Mouse (Mus musculus) kidney, postnatal 10 days (tissue): ENCODE measurements around the gene Rufy4.

Experiments used
- DNase-seq: peaks from one replicate; pipeline ENCODE4 v3.0.0; 2021; ENCODE audit warnings: mixed read lengths

Rufy4 gene

GRCm38 (mm10) chr1:74124991-74125552, at the start of gene Rufy4:
Gene Rufy4 (plus strand): TSS chr1:74125541.
- DNase-seq, result peak; percentile 85

- DNase-seq, result no peak
Observed at GRCm38 (mm10) chr1:74076230-74076629, 49.1 kb upstream of the Rufy4 start.

GRCm38 (mm10) chr1:74077353-74077752, 48.0 kb upstream of the Rufy4 start:
- peak; percentile 94 for DNase-seq

- DNase-seq, result peak; percentile 48
Observed at GRCm38 (mm10) chr1:74081573-74081989, 43.8 kb upstream of the Rufy4 start.

- peak; percentile 79 for DNase-seq
Observed at GRCm38 (mm10) chr1:74082841-74083463, 42.4 kb upstream of the Rufy4 start.

- DNase-seq, result no peak
Observed at GRCm38 (mm10) chr1:74084065-74084705, 41.2 kb upstream of the Rufy4 start.

- no peak for DNase-seq
Observed at GRCm38 (mm10) chr1:74084752-74085151, 40.6 kb upstream of the Rufy4 start.

- no peak for DNase-seq
Observed at GRCm38 (mm10) chr1:74085566-74085965, 39.8 kb upstream of the Rufy4 start.

GRCm38 (mm10) chr1:74088569-74088968, 36.8 kb upstream of the Rufy4 start:
- DNase-seq, result no peak

- no peak for DNase-seq
Observed at GRCm38 (mm10) chr1:74090329-74090728, 35.0 kb upstream of the Rufy4 start.

- DNase-seq, result peak; percentile 80
Observed at GRCm38 (mm10) chr1:74091138-74091537, 34.2 kb upstream of the Rufy4 start.

- no peak for DNase-seq
Observed at GRCm38 (mm10) chr1:74091611-74092224, 33.6 kb upstream of the Rufy4 start.

- DNase-seq, result peak; percentile 51
Observed at GRCm38 (mm10) chr1:74092242-74092641, 33.1 kb upstream of the Rufy4 start.

- DNase-seq, result no peak
Observed at GRCm38 (mm10) chr1:74093447-74093846, 31.9 kb upstream of the Rufy4 start.

- peak; percentile 71 for DNase-seq
Observed at GRCm38 (mm10) chr1:74094497-74095270, 30.7 kb upstream of the Rufy4 start.

- DNase-seq, result peak; percentile 50
Observed at GRCm38 (mm10) chr1:74095296-74095695, 30.0 kb upstream of the Rufy4 start.

- no peak for DNase-seq
Observed at GRCm38 (mm10) chr1:74095728-74096127, 29.6 kb upstream of the Rufy4 start.

GRCm38 (mm10) chr1:74098004-74099000, 27.0 kb upstream of the Rufy4 start:
- DNase-seq, result peak; percentile 77

- DNase-seq, result peak; percentile 83
Observed at GRCm38 (mm10) chr1:74099001-74099435, 26.3 kb upstream of the Rufy4 start.

GRCm38 (mm10) chr1:74103654-74104353, 21.5 kb upstream of the Rufy4 start:
- no peak for DNase-seq

- DNase-seq, result no peak
Observed at GRCm38 (mm10) chr1:74105660-74106059, 19.7 kb upstream of the Rufy4 start.
